Mouse (Mus musculus) heart, postnatal 36 days (tissue): ENCODE data around the gene Lsm7. TPM values are rescaled to one million over a fixed set of nuclear protein-coding genes. Genes with fewer than 3 reads are reported as not detected.
A peak's percentile ranks its signal among the peaks of the same experiment; 100 is the strongest.

ENCODE experiments used
- DNase-seq, 2 experiments: peaks; one replicate each; pipeline ENCODE4 v3.0.0; 2021 to 2022
- intact Hi-C: fragments of 180-260 bp; cut with DNase I; formaldehyde crosslinking; loops from one replicate; pipeline ENCODE4 v1.15.1; 2025
- total RNA-seq, 2 experiments: library from RNA; stranded (reverse); gene quantifications; 2 replicates each; pipeline ENCODE4 v1.2.3; 2021

The Lsm7 gene
- total RNA-seq, 2 experiments from 2014 or later: 19.6 to 25.4 TPM

DNA sequence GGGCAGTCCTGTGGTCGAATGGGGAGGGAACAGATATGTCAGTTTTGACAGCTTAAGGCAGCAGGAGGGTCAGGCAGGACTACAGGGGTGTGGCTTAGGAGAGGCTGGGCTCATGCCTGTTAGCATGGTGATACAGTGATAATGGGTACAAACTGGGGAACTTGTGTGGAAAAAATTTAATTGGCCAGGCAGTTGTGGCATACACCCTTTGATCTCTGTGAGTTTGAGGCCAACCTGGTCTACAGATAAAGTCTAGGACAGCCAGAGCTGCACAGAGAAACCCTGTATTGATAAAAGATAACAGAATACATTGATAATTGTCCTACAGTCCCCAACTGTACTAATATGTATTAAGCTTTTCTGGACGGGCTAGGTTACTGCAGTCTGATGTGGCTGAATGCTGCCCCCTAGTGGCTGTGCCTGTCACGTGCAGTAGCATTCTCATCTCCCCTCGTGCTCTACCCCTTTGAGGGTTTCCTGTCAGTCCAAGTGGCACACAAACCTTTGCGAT is 25.2 kb upstream of the Lsm7 start:
- peak; percentile 63 to 75 for DNase-seq
- intact Hi-C loops: loop anchor here (1.0 kb wide), 1 partner anchor 58 kb away; no protein-coding TSS in a partner anchor

DNA sequence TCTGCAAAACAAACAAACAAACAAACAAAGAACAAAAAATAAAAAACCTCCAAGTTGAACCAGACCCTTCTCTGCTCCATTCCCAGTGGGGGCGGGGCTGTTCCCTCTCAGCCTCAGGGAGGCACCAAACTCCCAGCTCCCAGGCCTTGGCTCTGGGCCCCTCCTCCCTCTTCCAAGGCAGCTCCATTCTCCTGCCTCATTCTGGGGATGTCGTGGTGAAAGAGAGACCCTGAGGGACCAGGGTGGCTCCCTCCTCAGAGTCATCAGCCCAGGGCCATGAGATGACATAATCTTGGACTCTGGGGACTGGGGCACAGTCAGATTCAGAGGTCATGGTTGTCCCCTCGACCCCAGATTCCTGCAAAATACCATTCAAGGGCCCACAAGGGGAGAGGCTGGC is 21.6 kb upstream of the Lsm7 start:
- DNase-seq: no peak

DNA sequence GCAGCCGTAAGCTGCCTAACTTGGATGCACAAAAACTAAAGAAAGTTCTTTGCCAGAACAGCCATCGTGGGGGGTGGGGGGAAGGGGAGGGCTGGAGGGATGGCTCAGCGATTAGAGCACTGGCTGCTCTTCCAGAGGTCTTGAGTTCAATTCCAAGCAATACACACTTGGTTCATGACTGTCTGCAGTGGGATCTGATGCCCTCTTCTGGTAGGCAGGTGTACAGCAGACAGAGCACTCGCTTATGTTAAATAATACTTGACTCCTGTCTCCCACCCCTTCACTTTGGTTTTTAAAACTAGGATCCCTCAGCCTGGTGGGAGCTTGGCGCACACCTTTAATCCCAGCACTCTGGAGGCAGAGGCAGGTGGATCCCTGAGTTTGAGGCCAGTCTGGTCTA is 21.0 kb upstream of the Lsm7 start:
- intact Hi-C loops: loop anchor here (1.0 kb wide), 1 partner anchor 129 kb away; no protein-coding TSS in a partner anchor
- DNase-seq: peak; percentile 56 to 64

More for the DNA sequence above, 21.6 kb upstream of the Lsm7 start:
- intact Hi-C loops: loop anchor here (1.0 kb wide), 1 partner anchor 129 kb away; no protein-coding TSS in a partner anchor

DNA sequence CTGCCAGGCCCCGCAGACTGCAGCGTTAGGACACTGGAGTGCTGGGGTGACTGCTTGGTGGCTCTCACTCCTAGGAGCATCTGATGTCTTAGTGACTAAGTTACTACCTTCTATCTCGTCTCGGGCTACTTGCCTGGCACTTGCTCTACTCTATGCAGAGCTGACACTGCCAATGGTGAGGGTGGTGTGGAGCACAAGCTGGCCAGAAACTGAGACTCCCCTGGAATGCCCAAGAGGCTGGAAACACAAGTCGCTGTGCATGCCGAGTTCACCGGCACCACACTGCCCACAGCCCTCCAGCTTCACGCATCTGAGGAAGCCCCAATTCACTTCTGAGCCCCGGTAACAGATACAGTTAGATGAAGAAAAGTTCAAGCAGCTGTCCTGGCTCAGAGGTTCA is 19.0 kb upstream of the Lsm7 start:
- intact Hi-C loops: no loop called here

DNA sequence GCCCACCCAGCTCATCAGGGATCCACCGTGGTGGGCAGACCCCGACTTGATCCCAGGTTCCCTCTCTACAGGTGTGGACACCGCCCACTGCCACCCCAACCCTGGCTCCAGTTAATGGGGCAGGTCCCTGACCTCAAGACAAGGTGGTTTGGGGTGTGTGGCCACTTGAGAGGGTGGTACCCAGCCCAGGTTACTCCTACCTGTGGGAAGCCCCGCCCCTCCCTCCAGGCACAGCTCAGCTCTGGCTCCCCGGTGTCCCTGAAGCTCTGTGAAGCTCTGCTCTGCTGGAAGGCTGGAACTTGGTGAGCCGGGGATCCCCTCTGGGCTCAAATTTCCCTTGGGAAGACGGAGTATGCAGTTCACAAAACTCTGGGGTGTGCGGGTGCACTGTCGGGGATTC is 16.6 kb upstream of the Lsm7 start, which contains the start of gene Tmprss9:
Gene Tmprss9 (plus strand): TSS at position 268 of the 400 bp plus-strand sequence.
- DNase-seq: no peak
- intact Hi-C loops: no loop called here

More for the DNA sequence above, 19.0 kb upstream of the Lsm7 start:
- no peak for DNase-seq

DNA sequence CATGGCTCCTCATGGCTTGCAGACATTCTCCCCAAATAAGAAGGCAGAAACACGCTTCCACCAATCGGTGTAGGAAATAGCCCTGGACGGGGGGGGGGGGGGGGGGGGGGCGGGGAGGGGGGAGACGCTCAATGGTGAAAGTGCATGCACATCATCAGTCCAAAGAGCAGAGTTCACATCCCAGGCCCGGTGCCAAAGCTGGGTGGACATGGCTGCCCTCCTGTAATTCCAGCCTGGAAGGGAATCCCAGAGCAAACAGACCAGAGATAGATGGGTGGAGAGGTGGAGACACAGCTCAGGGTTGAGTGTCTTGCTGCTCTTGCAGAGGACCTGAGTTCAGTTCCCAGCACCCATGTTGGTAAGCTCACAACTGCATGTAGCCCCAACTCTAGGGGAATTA is 16.0 kb upstream of the Lsm7 start:
- intact Hi-C loops: no loop called here
- no peak for DNase-seq

DNA sequence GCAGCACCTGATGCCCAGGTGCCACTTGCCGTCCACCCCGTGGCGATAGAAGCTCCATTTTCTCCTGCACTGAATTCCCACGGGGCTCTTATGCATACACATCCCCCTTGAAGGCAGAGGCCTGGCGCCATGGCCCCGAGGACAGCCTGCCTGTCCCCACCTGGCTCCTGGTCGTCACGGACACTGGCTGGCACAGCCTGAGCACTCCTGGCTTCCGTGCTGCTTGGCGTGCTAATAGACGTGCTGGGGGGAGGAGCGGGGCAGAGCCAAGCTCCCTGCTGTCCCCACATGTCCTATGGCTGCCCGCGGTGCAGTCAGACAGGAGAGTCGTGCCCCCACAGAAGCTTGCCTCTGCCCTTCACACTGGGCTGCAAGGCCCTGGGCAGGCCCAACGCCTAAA is 9.4 kb upstream of the Lsm7 start:
- DNase-seq: no peak
- intact Hi-C loops: no loop called here

DNA sequence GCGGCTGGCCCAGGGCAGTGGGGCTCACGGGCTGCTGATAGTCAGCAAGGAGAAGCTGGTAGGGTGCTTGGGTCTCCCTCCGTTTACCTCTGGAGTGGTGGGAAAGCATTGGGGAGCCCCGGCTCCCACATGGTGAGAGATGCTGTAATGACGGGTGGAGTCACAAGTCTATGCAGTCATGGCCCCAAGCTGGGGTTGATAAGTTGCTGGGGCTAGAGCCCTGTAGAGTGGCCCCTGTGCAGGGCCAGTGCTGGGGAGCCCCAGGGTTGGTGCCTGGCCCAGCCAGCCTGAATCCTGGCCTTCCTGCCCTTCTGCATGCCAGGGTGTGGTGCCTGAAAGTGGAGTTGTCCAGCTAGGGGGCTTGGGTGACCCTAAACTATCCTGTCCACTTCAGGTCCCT is 7.3 kb upstream of the Lsm7 start:
- intact Hi-C loops: no loop called here
- no peak for DNase-seq

DNA sequence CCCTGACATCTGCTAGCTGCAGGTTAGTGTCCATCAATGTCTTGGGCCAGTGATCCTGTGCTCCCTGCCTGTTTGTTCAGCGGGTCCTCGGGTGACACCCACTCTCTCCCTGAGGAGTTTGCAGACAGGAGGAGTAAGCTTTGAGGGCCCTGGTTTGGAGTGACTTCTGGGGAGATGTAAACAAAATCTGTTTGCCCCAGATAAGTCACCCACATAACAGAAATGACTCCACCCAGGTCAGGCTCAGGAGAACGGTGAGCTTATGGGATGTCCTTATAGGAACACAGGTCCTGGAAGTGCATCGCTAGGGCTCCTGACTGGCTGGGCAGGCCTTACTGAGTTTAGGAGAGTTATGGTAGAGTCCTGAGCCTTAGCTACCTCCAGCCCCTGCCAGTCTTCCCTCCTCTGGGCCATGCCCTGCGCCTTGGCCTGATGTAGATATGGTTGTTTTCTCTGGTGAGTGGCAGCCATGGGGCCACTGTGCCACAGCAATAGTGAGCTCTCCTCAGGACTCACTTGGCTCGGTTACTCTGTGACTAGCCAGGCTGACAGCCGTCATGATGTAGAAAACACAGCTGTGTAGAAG is 3.4 kb upstream of the Lsm7 start:
- no peak for DNase-seq

DNA sequence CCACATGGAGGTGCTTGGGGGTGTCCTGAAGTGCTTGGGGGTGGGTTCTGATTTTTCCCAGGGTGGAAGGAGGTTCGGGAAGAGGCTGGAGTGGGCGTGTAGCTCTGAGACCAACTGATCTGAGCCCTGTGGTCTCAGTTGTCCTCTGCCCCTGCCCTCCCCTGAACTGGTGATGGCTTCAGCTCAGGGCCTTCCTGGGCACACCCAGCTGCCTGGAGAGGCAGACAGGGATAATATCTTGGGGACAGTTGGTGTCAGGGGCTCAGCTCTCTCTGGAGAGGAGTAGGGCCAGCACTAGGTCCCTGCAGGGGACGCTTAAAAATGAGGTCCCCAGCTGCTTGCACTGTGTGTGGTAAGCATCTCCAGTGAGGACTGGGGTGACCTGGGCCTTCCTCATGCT is 2.8 kb upstream of the Lsm7 start:
- DNase-seq: no peak
- intact Hi-C loops: no loop called here

More for the DNA sequence above, 3.4 kb upstream of the Lsm7 start:
- intact Hi-C loops: no loop called here

DNA sequence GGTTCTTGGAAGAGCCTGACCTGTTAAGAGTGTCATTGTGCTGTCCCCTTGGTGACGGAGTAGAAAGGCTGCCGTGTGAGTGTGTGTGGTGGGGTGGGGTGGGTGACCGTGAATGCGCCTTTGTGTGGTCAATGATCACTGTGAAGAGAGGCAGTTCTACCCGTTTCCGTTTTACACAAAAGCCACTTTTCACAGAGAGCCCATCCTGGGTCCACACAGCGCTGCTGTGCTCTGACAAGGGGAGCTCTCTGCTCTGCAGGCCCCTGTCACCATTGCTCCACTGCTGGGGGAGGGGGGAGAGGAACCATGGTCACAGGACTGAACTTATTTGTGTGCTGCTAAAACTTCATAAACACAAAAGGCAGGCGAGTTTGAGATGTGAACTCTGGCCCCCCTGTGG is 2.4 kb upstream of the Lsm7 start:
- no peak for DNase-seq
- intact Hi-C loops: no loop called here

DNA sequence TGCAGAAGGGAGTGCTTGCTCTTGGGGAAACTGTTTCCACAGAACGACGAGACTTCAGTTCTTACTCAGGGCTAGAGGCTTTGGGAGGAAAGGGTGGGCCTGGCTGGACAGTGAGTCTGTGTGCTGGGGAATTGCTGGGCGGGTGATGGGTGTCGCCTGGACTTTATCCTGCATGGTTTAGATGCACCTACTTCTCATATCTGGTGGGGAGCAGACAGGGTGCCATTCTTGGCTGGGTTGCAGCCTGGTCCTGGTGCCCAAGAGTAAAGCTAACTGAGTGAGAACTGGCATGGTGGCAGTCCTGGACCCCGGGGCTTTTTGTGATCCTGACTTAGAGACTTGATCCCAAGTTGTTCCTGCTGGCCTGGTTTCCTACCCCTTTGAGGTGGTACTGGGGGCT is 1.9 kb upstream of the Lsm7 start:
- intact Hi-C loops: no loop called here
- DNase-seq: no peak

DNA sequence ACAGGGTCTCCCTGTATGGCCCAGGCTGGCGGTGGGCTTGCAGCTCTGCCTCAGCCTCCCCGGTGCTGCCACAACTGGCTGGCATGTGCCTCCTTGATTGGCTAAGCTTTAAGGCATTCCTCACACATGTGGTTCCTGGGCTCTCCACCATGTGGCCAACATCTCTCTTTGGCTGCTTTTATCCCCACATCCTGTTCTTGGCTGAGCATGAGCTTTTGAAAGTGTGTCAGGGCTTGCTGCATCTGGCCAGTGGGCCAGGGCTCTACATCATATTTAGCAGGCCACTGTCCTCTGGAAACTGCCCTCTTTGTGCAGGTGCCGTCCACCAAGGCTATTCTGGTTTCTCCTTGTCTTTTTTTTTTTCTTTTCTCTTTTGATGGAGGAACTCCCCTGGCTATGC is 1.3 kb upstream of the Lsm7 start:
- DNase-seq: peak in 1 of 2 experiments; percentile 18
- intact Hi-C loops: no loop called here

DNA sequence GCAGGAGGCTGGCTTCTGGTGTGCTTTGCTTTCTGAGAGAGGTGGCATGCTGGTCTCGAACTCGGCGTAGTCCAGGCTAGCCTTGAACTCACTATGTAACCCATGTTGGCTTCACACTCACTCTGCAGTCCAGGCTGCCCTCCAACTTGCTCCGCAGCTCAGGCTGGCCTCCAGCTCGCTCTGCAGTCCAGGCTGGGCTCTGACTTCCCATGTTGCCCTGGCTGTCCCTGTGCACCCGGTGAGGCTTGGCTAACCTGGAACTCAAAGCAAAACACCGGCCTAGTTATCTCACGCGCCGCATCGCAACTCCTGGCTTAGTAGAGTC is 702 bp upstream of the Lsm7 start:
- DNase-seq: no peak

DNA sequence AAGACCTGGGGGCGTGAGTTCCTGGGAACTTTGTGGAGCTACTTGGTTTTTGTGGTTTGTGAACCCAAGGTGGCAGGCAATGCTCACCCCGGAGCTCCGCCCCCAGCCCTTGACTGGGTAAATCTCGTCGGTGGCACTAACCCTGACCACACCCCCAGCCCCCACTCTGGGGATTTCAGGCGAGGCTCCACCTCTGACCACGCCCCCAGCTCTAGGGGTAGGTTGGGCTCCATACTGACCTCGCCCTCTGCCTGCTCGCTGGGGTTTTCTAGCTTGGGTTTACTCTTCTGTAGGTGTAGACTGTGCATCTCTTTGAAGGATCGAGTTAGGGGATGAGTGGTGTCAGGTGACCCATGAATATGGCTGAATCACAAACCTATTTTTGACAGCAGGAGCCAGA is 6.4 kb downstream of the Lsm7 start:
- intact Hi-C loops: no loop called here
- DNase-seq: no peak

More for the DNA sequence above, 702 bp upstream of the Lsm7 start:
- intact Hi-C loops: no loop called here

DNA sequence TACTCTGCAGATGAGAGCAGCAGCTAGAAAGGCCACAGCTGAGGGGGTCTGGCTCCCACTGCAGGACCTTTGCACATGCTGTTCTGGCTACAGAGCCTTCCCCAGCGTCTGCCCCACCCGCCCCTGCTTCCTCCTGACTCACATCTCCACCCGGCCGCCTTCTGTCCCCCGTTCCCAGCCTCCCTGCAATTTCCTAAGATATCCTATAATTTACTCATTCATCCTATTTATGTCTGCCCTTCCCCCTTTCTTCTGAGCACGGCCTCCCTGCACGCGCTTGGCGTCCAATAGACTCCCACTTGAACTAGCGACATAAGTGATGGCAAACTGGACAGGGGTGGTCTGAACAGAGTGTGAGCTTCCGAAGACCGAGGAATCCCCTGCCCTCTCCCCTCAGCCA is 9.3 kb downstream of the Lsm7 start:
- intact Hi-C loops: no loop called here
- DNase-seq: no peak

DNA sequence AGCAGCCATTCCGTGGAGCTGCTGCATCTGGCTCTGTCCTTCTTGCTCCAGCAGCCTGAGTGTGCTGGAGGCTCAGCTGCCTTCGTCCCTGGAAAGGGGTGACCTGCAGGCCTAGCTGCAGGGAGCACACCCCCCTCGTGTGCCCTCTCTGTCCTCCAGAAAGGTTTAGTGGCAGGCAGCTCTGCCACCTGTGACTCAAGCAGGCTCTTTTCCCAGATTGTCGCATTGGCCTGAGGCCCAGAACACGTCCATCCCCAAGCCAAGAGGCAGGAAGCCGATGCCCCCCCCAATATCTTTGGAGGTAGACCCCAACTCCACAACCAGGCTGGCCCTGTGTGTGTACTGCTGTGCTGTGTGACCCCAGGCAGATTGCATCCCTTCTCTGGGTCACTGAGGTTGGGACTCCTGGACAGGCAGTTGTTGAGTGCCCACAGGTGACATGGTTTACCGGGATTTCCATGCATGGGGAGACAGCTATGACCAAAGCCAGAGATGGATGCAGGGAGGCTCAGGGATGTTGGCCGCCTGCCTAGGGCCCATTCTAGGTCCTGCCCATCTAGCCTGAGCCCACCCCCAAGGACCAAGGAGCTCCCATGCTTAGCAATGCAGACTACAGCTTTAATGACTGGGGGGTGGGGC is 9.8 kb downstream of the Lsm7 start:
- intact Hi-C loops: no loop called here
- DNase-seq: no peak

DNA sequence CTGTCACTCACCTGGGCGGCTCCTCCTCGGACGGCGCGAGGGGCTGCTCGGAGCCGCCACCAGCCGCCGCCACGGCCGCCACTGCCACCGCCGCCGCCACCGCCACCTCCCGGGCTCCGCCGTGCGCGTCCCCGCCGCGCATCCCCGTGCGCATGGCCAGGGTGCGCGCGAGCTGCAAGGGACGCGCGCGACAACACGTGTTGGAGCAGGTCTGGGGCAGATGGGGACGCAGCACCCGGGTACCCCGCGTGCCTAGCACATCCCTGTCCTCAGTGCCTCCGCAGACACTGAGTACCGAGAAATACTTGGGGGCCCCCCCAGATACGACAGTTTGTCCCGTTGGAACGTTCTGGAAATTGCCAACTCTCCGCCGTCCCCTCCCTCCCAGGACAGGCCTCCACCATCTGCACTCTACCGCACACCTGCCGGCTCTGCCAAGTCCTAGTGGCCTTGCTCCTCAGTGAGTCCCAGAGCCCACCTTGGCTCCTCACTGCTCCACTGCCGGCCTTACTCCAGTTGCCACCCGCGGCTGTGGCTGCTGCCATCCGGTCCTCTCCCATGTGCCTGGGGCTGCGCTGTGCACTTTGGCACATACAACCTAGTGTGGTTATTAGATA is 11.0 kb downstream of the Lsm7 start, which contains the start of gene Lingo3:
Gene Lingo3 (minus strand): TSS at position 109 of the 617 bp plus-strand sequence.
- no peak for DNase-seq
- intact Hi-C loops: no loop called here

DNA sequence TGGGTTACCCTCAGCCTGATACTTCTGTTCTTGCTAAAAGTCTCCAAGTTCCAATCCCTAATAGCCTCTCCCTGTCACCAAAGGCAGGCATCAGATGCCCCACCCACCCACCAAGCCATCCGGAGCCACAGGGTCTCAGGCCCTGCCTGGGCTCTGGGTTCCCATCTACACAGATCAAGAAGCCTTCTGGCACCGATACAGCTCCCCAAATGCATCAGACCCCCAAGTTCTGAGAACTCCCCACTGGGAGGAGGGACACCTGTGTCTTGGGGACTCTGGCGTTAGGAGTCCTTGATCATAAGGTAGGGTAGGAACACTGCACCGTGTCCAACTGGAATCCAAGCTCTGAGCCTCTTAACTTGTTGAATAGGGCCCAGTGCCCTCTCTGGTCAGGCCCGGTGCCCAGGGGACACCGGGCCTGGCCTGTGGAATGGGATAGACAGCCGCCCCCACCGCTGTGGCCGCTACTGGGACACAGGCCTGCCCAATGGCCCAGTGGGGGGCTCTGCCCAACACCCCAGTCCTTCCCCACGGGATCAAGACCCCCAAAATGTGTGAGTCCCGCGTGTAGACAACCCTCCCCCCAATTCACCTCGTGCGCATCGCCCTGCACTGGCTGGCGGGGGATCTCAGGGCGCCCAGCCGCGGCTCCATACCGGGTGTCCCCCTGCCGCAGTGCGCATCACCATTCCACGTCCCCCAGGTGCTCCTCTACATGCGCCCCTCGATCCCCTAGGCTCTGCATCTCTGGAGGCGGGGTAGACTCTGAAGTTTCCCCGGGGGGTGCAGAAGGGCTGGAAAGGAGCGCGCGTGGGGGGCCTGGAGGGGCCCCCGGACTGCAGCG is 11.7 kb downstream of the Lsm7 start:
- intact Hi-C loops: no loop called here

DNA sequence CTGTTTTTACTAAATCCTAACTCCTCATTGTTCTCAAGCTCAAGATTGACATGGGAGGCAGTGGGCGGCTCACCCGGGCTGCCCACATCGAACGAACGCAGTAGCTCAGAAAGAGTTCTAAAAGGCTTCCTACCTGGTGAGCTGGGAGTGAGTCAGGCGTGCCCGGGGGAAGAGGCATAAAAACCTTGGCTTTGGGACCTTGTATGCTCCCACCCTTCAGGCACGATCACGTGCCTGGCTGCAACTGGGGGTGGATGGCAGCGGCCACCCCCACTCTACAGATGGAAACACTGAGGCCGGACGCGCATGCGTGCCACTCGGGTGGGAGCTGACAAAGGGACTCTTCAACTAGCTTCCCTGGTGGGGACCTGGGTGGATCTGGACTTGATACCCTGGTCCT is 12.7 kb downstream of the Lsm7 start:
- DNase-seq: no peak
- intact Hi-C loops: no loop called here

More for the DNA sequence above, 11.7 kb downstream of the Lsm7 start:
- no peak for DNase-seq

DNA sequence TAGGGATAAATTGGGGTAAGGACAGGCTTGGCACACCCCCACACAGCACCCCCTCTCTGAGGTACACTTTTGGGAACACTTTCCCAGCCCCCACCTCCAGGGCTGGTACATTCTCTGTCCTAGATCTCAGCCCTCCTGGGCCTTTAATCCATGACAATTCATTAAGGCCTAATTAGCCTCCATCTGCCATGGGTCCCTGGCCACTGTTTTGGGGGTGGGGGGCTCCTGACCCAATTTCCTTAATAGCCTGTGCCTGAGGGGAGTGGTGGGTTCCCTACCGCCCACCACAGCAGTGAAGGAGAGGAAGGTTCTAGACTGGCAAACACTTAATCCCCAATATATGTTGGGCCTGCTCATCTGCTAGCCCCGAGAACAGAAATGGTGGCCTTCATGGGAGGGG is 13.3 kb downstream of the Lsm7 start:
- DNase-seq: no peak
- intact Hi-C loops: no loop called here
